Mouse (Mus musculus): Measurements from ENCODE around the gene Ip6k3. TPM values are rescaled to one million over a fixed set of nuclear protein-coding genes. Genes with fewer than 3 reads are reported as not detected.

Ip6k3 gene
- polyA plus RNA-seq, 3 experiments from 2014 or later = not detected

- no peak for ATAC-seq
These were observed 16.2 kb downstream of the Ip6k3 start for GRCm38 (mm10) chr17:27151411-27151810.

GRCm38 (mm10) chr17:27150871-27151270 is 16.7 kb downstream of the Ip6k3 start:
- ATAC-seq = no peak

- no peak for ATAC-seq
These were observed 21.2 kb downstream of the Ip6k3 start for GRCm38 (mm10) chr17:27146323-27146923.

- ATAC-seq = no peak
These were observed 23.4 kb downstream of the Ip6k3 start for GRCm38 (mm10) chr17:27144152-27144551.

- no peak for ATAC-seq
These were observed 25.6 kb downstream of the Ip6k3 start for GRCm38 (mm10) chr17:27141971-27142450.

- no peak for ATAC-seq
These were observed 27.3 kb downstream of the Ip6k3 start for GRCm38 (mm10) chr17:27140262-27140661.

GRCm38 (mm10) chr17:27139304-27139703 is 28.3 kb downstream of the Ip6k3 start:
- no peak for ATAC-seq

- no peak for ATAC-seq
These were observed 29.2 kb downstream of the Ip6k3 start for GRCm38 (mm10) chr17:27138396-27138795.

- no peak for ATAC-seq
These were observed 32.9 kb downstream of the Ip6k3 start for GRCm38 (mm10) chr17:27134715-27135114.

- ATAC-seq = no peak
These were observed 33.4 kb downstream of the Ip6k3 start for GRCm38 (mm10) chr17:27134187-27134586.

- peak; percentile 86 for ATAC-seq
These were observed 33.9 kb downstream of the Ip6k3 start, which contains the start of gene Uqcc2 for GRCm38 (mm10) chr17:27133551-27134141. Gene Uqcc2 (minus strand): TSS chr17:27133916.

GRCm38 (mm10) chr17:27132238-27132637 is 35.4 kb downstream of the Ip6k3 start:
- ATAC-seq = no peak

- no peak for ATAC-seq
These were observed 36.3 kb downstream of the Ip6k3 start for GRCm38 (mm10) chr17:27131240-27131665.

- no peak for ATAC-seq
These were observed 37.3 kb downstream of the Ip6k3 start for GRCm38 (mm10) chr17:27130246-27130645.

- no peak for ATAC-seq
These were observed 37.8 kb downstream of the Ip6k3 start for GRCm38 (mm10) chr17:27129819-27130218.

- no peak for ATAC-seq
These were observed 38.3 kb downstream of the Ip6k3 start for GRCm38 (mm10) chr17:27129291-27129690.

- no peak for ATAC-seq
These were observed 39.4 kb downstream of the Ip6k3 start for GRCm38 (mm10) chr17:27128189-27128588.

- no peak for ATAC-seq
These were observed 40.6 kb downstream of the Ip6k3 start for GRCm38 (mm10) chr17:27126974-27127373.

- no peak for ATAC-seq
These were observed 41.9 kb downstream of the Ip6k3 start for GRCm38 (mm10) chr17:27125669-27126202.

GRCm38 (mm10) chr17:27125185-27125584 is 42.4 kb downstream of the Ip6k3 start:
- ATAC-seq = peak; percentile 58

- no peak for ATAC-seq
These were observed 43.7 kb downstream of the Ip6k3 start for GRCm38 (mm10) chr17:27123813-27124375.

- ATAC-seq = no peak
These were observed 44.5 kb downstream of the Ip6k3 start for GRCm38 (mm10) chr17:27123103-27123502.

GRCm38 (mm10) chr17:27122701-27123100 is 44.9 kb downstream of the Ip6k3 start:
- ATAC-seq = no peak

GRCm38 (mm10) chr17:27121781-27122180 is 45.8 kb downstream of the Ip6k3 start:
- ATAC-seq = no peak
